Mouse (Mus musculus): ENCODE data around the gene Nat14.

- TF ChIP-seq CTCF (IDR thresholded peaks at IDR 0.05; ENCODE audit: control insufficient read depth, insufficient read depth, low read length) = no peak
- TF ChIP-seq POLR2A (IDR thresholded peaks at IDR 0.05; ENCODE audit: borderline replicate concordance, control insufficient read depth, low read depth, low read length) = no peak
Measured at GRCm38 (mm10) chr7:4942673-4943072, 20.8 kb downstream of the Nat14 start.

All from bone marrow, adult 2 months (tissue).